Mouse (Mus musculus): ENCODE results near the gene Tnpo2.
"Not testable (repeated sequence)": the region's sequence is repeated elsewhere in the genome, so short reads cannot be mapped to it uniquely, and the experiment has no call there.

The Tnpo2 gene

DNA sequence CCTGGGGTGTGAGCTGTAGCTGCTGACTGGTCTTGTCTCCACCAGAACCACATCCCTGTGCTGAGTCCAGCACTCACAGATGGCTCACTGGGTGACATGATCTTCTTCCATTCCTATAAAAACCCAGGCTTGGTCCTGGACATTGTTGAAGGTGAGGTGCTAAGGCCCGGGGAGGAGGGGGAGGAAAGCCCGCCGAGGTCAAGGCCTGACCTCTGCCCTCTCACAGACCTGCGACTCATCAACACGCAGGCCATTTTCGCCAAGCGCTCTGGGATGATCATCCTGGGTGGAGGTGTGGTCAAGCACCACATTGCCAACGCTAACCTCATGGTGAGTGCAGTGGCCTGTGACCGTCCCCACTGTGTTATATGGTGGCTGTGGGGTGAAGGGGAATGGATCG is 37.5 kb downstream of the Tnpo2 start:
- no peak for DNase-seq

DNA sequence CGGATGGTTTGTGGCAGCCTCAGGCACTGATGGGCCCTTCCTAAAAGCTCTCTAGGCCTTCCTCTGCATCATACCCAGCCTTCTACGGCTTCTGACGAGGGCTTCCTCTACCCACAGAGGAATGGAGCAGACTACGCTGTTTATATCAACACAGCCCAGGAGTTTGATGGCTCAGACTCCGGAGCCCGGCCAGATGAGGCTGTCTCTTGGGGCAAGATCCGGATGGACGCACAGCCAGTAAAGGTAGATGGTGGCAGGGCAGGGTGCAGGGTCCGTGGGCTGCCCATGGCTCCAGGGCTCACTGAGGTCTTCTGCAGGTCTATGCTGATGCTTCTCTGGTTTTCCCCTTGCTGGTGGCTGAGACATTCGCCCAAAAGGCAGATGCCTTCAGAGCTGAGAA is 37.9 kb downstream of the Tnpo2 start:
- no peak for DNase-seq

DNA sequence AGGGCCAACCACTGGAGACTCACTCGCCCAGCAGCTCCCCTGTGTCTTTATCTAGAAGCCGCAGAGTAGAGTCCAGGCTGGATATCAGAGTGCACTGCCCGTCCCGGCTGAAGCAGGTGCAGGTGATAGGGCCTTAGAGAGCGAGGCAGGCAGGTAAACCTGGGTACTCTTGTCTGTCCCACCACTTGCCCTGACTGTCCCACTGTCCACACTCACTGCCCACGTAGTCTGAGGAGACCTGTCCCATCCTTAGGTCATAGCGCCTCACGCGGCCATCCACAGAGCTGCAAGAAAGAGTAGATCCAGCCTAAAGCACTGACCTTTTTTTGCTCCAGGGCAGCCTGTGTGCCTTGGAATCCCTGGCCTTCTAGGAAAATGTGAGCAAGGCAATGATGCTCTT is 39.3 kb downstream of the Tnpo2 start:
- DNase-seq, result no peak

DNA sequence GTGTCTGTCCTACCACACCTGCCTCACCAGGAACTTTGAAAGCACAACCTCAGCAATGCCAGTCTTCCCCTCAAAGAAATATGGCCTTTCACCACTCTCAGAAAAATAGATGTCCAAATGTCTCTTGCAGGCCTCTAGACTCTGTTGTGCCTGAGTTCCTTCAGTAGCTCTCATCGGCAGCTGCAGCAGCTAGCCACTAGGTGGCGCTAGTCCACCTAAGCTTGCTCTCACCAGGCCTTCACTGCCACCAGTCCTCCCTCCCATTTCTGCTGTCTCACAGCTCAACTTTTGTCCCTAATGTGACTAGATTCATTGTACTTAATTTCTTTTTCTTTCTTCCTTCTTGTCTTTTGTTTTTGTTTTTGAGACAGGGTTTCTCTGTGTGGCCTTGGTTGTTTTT is 40.3 kb downstream of the Tnpo2 start:
- peak; percentile 81 for DNase-seq

DNA sequence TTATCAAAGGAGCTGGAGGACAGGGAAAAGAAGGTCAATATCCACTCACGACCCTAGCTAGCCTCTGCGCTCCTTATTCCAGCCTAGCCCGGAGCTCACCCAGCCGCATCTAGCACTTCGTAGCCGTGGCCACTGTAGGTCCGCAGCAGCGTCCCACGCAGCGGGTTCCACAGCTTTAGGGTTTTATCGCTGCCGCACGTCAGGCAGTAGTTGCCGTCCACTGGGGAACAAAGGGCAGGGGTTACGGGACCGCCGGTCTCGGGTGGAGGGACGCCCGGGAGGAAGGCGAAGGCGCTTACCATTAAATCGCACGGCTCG is 43.5 kb downstream of the Tnpo2 start:
- DNase-seq, result no peak

DNA sequence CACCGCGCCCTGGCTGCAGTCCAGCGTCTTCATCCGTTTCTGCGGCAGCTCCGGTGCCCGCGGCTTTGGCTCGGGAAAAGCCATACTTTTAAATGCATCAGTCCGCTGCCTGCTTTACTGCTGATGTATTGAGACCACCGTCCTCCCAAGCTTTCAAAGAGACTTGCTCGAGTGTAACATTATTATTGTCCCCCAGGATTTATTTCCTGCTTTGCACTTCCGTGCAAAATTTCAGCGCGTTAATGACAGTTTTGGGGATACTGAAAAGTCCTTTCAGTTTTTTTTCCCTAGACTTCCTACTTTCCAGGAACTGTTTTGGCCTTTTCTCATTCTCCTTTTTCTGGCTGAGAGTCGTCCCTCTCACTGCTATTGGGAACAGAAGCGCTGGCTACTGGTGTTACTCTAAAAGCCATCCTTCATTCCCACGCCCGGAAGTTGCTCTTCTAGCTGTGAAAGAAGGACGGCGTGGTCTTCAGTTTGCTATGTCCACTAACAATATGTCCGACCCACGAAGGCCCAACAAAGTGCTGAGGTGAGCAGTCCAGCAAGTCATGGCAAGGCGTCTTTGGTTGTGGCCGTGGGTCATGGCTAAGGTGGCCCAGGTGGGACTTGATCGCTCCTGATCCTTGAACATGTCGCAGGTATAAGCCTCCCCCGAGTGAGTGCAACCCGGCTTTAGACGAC is 44.0 kb downstream of the Tnpo2 start, which contains the start of gene Wdr83os:
TSS of gene Wdr83os (plus strand) at position 209 of the 684 bp plus-strand sequence.
- peak; percentile 56 for DNase-seq

DNA sequence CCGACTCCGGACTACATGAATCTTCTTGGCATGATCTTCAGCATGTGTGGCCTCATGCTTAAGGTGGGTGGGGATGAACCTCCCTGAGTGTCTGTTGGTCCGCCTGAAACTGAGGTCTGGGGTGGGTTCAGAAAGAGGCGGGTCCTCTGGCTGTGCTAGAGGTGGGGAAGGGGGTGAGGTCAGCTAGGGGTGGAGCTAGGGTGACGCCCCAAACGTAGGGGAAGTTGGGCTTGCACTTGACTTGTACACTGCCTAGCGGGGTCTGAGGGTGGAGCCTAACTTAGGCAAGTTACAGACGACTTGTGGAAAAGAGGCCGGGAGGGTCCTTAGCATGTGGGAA is 44.5 kb downstream of the Tnpo2 start, which contains the start of gene Wdr83:
TSS of gene Wdr83 (minus strand) at position 91 of the 340 bp plus-strand sequence.
- DNase-seq, result no peak

DNA sequence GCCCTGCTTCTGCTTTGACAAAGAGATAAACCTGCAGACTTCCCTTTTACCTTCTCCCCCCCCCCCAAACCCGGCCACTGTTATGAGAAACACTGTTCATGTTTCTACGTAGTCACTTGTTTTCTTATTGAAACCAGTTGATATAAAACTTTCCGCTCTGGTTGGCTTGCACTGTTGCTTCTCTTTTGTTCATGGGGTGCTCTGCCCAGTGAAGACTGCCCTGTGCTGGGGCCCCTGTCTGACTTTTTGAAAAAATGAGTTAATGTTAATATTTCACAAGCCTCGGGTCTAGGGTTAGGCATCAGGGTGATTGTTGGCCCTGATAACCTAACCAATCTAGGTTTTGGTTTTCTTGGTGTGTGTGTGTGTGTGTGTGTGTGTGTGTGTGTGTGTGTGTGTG is 45.5 kb downstream of the Tnpo2 start:
- DNase-seq, result not testable (repeated sequence)

DNA sequence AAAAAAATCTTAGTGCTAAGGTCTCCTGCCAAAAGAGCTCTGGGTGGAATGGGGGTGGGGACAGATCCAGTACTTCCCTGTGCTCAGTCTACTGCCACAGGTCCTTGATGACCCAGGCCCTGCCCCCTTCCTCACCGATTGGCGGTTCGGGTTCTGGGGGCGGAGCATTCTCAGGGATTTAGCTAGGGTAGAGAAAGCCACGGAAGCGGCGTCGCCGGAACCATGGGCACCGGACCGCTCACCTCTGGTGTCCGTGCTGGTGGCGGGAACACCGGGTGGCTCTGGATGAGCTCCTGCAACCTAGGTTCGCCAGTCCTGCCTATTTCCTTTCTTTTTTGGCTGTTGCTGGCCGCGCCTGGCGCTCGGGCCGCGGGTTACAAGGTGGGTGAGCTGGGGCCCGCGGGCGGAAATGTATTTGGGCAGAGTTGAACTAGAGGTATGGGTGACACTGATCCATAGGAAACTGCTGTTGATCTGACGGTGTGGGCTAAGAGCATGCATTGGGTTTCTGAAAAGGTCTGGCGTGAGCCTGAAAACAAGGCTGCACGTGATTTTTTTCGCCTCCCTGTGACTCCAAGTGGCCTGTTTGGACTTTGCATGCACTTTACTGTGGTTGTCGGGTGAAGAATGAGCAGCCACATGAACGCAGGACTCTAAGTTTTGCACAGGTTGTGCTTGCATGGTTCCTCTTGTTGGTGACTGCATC is 46.5 kb downstream of the Tnpo2 start, which contains the start of gene Man2b1:
TSS of gene Man2b1 (plus strand) at position 163 of the 706 bp plus-strand sequence.
- DNase-seq, result peak; percentile 87

DNA sequence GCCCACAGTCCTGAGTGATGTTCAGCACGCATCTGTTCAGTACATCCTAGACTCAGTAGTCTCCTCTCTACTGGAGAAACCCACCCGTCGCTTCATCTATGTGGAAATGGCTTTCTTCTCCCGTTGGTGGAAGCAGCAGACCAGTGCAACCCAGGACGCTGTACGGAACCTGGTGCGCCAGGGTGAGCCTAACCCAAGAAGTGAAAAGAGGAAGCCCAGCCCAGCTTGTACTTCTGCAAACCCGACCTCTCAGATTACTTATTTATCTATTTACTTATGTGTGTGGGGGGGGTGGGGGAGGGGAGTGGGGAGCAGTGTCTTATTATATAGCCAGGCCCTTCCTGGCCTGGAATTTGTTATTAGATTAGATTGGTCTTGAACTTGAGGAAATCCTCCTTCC is 47.9 kb downstream of the Tnpo2 start:
- no peak for DNase-seq

DNA sequence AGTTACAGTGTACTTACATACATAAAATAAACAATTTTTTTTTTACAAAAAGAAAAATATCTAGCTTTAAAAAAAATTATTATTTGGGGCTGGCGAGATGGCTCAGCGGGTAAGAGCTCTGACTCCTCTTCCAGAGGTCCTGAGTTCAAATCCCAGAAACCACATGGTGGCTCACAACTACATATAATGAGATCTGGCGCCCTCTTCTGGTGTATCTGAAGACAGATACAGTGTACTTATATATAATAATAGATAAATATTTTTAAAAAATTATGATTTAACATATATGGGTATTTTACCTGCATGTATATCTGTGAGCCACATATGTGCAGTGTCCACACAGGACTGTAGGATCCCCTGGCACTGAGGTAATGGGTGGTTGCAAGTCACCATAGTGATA is 49.5 kb downstream of the Tnpo2 start:
- no peak for DNase-seq

DNA sequence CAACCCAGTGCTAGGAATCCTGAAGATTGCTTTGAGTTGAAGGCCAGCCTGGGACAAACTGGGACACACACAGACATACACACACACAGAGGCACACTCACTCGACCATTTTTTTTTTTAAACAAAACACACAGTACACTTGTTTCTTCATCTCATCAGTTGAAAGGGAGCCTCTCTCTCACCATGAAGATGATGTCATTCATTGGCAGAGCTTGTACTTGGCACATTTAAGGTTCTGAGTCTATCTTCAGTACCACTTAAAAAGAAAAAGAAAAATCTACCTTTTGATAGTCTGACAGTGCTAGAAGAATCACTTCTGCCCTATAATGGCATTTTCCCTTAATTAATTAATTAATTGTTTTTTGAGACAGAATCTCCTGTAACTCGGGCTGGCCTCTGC is 52.1 kb downstream of the Tnpo2 start:
- DNase-seq, result no peak

DNA sequence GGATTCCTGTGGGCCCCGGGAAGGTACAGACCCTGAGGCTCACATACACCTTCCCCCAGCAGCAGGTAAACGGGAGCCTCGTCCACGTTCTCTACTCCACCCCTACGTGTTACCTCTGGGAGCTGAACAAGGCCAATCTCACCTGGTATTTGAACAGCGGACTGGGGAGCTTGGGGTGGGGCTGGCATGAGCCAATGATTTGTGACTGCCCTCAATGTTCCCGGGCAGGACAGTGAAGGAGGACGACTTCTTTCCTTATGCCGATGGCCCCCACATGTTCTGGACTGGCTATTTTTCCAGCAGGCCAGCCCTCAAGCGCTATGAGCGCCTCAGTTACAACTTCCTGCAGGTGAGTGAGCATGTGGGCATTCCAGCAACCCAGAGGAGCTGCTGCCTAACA is 54.1 kb downstream of the Tnpo2 start:
- no peak for DNase-seq

DNA sequence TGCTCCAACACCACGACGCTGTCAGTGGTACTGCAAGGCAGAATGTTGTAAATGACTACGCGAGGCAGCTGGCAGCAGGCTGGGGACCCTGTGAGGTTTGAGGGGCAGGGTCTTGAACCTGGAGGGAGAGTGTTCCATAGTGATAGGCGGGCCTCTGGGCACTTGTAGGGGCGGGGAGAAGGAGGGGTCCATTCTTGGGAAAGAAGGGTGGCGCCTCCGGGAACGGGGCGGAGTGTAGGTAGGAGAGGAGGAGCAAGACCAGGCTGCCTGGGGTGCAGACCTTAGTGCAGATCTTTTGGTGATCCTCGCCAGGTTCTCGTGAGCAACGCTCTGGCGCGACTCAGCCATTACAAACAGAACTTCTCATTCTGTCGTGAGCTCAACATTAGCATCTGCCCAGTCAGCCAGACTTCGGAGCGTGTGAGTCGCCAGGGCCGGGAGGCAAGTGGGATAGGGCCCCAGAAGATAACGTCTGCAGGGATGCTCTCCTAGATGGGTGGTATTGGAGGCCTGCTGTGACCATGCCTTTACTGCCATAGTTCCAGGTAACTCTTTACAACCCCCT is 54.9 kb downstream of the Tnpo2 start:
- no peak for DNase-seq

DNA sequence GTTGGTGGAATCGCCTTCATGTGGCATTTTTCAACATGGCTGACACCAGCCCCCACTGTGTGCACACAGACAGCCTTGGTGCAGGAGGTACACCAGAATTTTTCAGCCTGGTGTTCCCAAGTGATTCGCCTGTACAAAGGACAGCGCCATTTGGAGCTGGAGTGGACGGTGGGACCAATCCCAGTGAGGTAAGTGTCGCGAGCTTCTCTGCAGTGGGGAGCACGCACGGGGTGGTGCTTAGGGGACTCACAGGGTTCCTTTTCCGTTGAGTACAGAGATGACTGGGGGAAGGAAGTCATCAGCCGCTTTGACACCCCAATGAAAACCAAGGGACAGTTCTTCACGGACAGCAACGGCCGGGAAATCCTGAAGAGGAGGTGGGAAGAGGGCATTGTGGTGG is 58.3 kb downstream of the Tnpo2 start:
- no peak for DNase-seq

DNA sequence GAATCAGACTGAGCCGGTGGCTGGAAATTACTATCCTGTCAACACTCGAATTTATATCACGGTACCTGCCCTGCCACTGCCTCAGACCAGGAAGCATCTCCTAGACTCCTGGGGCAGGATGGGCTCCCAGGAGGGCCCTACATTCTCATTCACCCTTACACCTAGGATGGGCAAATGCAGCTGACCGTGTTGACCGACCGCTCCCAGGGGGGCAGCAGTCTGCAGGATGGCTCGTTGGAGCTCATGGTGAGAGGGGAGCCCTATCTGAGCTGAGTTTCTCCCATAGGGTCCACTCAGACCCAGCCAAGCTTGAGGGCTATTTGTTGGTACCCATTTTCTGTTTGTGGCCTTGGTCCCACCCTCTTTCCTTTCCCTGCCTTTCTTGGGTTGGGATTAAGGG is 58.9 kb downstream of the Tnpo2 start:
- no peak for DNase-seq

DNA sequence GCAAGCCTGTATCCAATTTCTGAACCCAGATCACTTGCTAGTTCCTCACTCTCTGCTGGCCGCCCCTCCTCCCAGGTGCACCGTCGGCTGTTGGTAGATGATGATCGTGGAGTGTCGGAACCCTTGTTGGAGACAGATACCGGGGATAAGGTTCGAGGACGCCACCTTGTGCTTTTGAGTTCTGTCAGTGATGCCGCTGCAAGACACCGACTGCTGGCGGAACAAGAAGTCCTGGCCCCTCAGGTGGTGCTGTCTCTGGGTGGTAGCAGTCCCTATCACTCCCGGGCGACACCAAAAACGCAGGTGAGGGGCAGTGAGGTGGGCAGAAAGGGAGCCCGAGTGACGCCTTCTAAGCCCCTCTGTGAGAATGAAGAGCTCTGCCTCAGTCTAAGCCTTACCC is 59.5 kb downstream of the Tnpo2 start:
- DNase-seq, result no peak

DNA sequence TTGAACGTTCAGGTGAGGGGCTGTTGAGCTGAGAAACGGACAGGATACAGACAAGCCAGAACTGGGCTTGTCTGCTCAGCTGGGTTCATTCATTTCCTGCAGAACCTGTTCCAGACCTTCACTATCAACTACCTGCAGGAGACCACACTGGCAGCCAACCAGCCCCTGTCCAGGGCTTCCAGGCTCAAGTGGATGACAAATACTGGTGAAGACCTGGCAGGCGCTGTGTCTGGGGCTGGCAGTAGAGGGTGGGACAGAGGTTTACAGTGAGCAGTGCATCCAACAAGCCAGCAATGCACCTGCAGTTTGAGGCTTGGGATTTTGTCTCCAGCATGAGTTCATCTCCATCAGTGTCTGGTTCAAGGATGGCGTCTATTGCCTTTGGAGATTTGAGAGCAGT is 60.1 kb downstream of the Tnpo2 start:
- DNase-seq, result no peak

DNA sequence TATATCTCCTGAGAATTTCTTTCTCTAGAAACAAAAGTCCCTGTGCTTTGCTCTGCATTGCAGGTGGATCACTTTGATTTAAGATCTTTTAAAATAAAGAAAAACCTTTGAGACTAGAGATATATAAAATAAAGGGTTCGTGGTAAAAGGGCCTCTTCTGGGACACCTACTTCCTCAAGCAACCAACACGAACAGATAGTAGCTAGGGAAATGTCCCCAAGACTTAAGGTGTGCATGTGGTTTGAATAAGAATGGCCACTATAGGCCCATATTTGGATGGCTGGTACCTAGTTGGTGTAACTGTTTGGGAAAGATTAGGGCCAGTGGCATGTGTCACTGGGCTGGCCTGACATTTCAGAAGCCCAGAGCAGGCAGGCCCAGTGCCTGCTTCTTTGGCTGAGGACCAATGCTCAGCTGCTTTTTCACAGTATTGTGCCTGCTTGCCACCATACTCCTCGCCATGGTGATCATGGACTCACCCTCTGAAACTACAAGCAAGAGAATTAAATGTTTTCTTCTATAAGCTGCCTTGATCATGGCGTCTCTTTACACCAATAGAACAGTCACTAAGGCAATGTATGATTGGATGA is 63.5 kb downstream of the Tnpo2 start:
- no peak for DNase-seq

Data from right cerebral cortex, postnatal 25 days (tissue).